Mouse (Mus musculus) bone marrow, adult 2 months (tissue): ENCODE data around the gene Lexm. TPM values are rescaled to one million over a fixed set of nuclear protein-coding genes. Genes with fewer than 3 reads are reported as not detected.

Source experiments
- H3K27ac ChIP-seq: fragments of 200-500 bp; 2 replicates; pipeline ENCODE4 v1.5.1; 2012; ENCODE audit warnings: low read depth, mild to moderate bottlenecking, control low read depth, inconsistent platforms, low read length; ENCODE audit not compliant: control insufficient read depth, poor library complexity, insufficient read depth
- H3K4me1 ChIP-seq: fragments of 200-500 bp; 2 replicates; pipeline ENCODE4 v1.6.1; 2011; ENCODE audit warnings: low read length; ENCODE audit not compliant: control insufficient read depth, insufficient read depth
- H3K4me3 ChIP-seq: fragments of 200-500 bp; replicated peaks from 2 replicates; pipeline ENCODE3; 2011; ENCODE audit warnings: mild to moderate bottlenecking, low read depth, low read length, control low read depth; ENCODE audit not compliant: control insufficient read depth
- CTCF ChIP-seq: fragments of 200-500 bp; IDR thresholded peaks from 2 replicates; pipeline ENCODE4 v1.5.1; 2011; ENCODE audit warnings: low read length, control low read depth; ENCODE audit not compliant: control insufficient read depth, insufficient read depth
- POLR2A ChIP-seq: fragments of 200-500 bp; IDR thresholded peaks from 2 replicates; pipeline ENCODE4 v1.6.1; 2011; ENCODE audit warnings: low read depth, mild to moderate bottlenecking, control low read depth, low read length, borderline replicate concordance; ENCODE audit not compliant: control insufficient read depth
- WGBS: fragments of 180-500 bp; shearing (Covaris S2); methylation state at CpG from one replicate; pipeline ENCODE4 v1.1.7; 2018; 5-methylcytosine and 5-hydroxymethylcytosine counted together
- polyA plus RNA-seq: library from polyadenylated mRNA; stranded (reverse); fragments of >200 nt; gene quantifications from 2 replicates; pipeline ENCODE4 v1.2.4, GENCODE M21; 2011; ENCODE audit warnings: low replicate concordance; ENCODE audit not compliant: missing spikeins, insufficient read depth, insufficient read length

Gene Lexm
- polyA plus RNA-seq, 1 experiment: not detected

GRCm38 (mm10) chr4:106630333-106631220 is 13.5 kb upstream of the Lexm start:
- no peak overlapping the region for H3K27ac ChIP-seq
- no peaks in the 10 kb centered on the region for H3K4me1 ChIP-seq
- WGBS: 39% methylated on average over 14 of the region's 14 CpGs
- TF ChIP-seq CTCF (0 out of 2 replicates have a peak, but pooled peaks have one; percentile 8), POLR2A (no peak)
- H3K4me3 ChIP-seq: no peak overlapping the region

- 64% methylated on average over 5 of the region's 5 CpGs for WGBS
- Histone ChIP-seq H3K27ac (no peak overlapping the region), H3K4me1 (no peaks in the 10 kb centered on the region), H3K4me3 (no peak overlapping the region)
- no peak for TF ChIP-seq POLR2A
- TF ChIP-seq CTCF: no peak
These were observed 12.3 kb upstream of the Lexm start for GRCm38 (mm10) chr4:106629374-106629773.

GRCm38 (mm10) chr4:106628650-106629360 is 11.8 kb upstream of the Lexm start:
- no peak overlapping the region for H3K27ac ChIP-seq
- H3K4me3 ChIP-seq: no peak overlapping the region
- no peaks in the 10 kb centered on the region for H3K4me1 ChIP-seq
- 47% methylated on average over 9 of the region's 9 CpGs for WGBS
- no peak for TF ChIP-seq CTCF
- no peak for TF ChIP-seq POLR2A

GRCm38 (mm10) chr4:106627809-106628208 is 10.8 kb upstream of the Lexm start:
- Histone ChIP-seq H3K4me1 (no peaks in the 10 kb centered on the region), H3K27ac (no peak overlapping the region), H3K4me3 (no peak overlapping the region)
- WGBS: 63% methylated on average over 5 of the region's 5 CpGs
- no peak for TF ChIP-seq POLR2A
- no peak for TF ChIP-seq CTCF

GRCm38 (mm10) chr4:106624271-106624670 is 7.2 kb upstream of the Lexm start:
- Histone ChIP-seq H3K4me3 (no peak overlapping the region), H3K27ac (no peak overlapping the region), H3K4me1 (no peaks in the 10 kb centered on the region)
- TF ChIP-seq POLR2A (no peak), CTCF (no peak)
- WGBS: 83% methylated on average over 10 of the region's 10 CpGs

GRCm38 (mm10) chr4:106622712-106623111 is 5.7 kb upstream of the Lexm start:
- WGBS: 27% methylated on average over 28 of the region's 28 CpGs
- TF ChIP-seq POLR2A: no peak
- TF ChIP-seq CTCF: no peak
- no peak overlapping the region for H3K27ac ChIP-seq
- no peak overlapping the region for H3K4me3 ChIP-seq
- H3K4me1 ChIP-seq: no peaks in the 10 kb centered on the region

- H3K27ac ChIP-seq: no peak within 1 kb of the TSS
- 20% methylated on average over 16 of the region's 16 CpGs for WGBS
- no peaks in the 10 kb centered on the region for H3K4me1 ChIP-seq
- no peak within 1 kb of the TSS for H3K4me3 ChIP-seq
- no peak for TF ChIP-seq POLR2A
- no peak for TF ChIP-seq CTCF
These were observed 5.0 kb upstream of the Lexm start, which contains the start of gene Ttc22 for GRCm38 (mm10) chr4:106622030-106622493. Gene Ttc22, plus strand, starts transcription at chr4:106622432.

GRCm38 (mm10) chr4:106621428-106621827 is 4.4 kb upstream of the Lexm start:
- H3K4me1 ChIP-seq: no peaks in the 10 kb centered on the region
- TF ChIP-seq POLR2A (no peak), CTCF (no peak)
- WGBS: 64% methylated on average over 3 of the region's 3 CpGs

More at GRCm38 (mm10) chr4:106621428-106621827, 4.4 kb upstream of the Lexm start:
- H3K4me3 ChIP-seq: no peak overlapping the region
- no peak overlapping the region for H3K27ac ChIP-seq
